Mouse (Mus musculus) embryonic facial prominence, embryonic 11.5 days (tissue): ENCODE data around the gene Stk32c. TPM values are rescaled to one million over a fixed set of nuclear protein-coding genes. Genes with fewer than 3 reads are reported as not detected.

Source experiments
- ATAC-seq: fragments of 200-750 bp; cut with Nextera tagmentation; replicated peaks from 2 replicates; pipeline ENCODE4 v1.8.0; 2017; ENCODE audit warnings: low read depth; ENCODE audit not compliant: insufficient number of reproducible peaks, low FRiP score, low TSS enrichment
- DNase-seq: peaks from one replicate; pipeline ENCODE4 v3.0.0-alpha.2; 2015; ENCODE audit warnings: low spot score
- H3K27ac ChIP-seq: fragments of 300-500 bp; sonication (generic); replicated peaks from 2 replicates; pipeline ENCODE4 v1.5.1; 2014; ENCODE audit warnings: mild to moderate bottlenecking, low read depth, low read length, control low read depth
- H3K27me3 ChIP-seq: fragments of 300-500 bp; sonication (generic); 2 replicates; pipeline ENCODE4 v1.6.1; 2014; ENCODE audit warnings: mild to moderate bottlenecking, low read length, moderate library complexity, mixed read lengths; ENCODE audit not compliant: control insufficient read depth, insufficient read depth
- H3K36me3 ChIP-seq: fragments of 300-500 bp; sonication (generic); replicated peaks from 2 replicates; pipeline ENCODE4 v1.6.1; 2014; ENCODE audit warnings: low read depth, mild to moderate bottlenecking, low read length, moderate library complexity, mixed read lengths; ENCODE audit not compliant: control insufficient read depth, insufficient read depth
- H3K4me1 ChIP-seq: fragments of 300-500 bp; sonication (generic); 2 replicates; pipeline ENCODE4 v1.6.1; 2014; ENCODE audit warnings: low read length, mixed read lengths; ENCODE audit not compliant: control insufficient read depth, insufficient read depth
- H3K4me2 ChIP-seq: fragments of 300-500 bp; sonication (generic); 2 replicates; pipeline ENCODE4 v1.6.1; 2014; ENCODE audit warnings: low read depth, mild to moderate bottlenecking, control low read depth, low read length, moderate library complexity
- H3K4me3 ChIP-seq: fragments of 300-500 bp; sonication (generic); 2 replicates; pipeline ENCODE4 v1.5.1; 2014; ENCODE audit warnings: low read depth, low read length, control low read depth
- H3K9ac ChIP-seq: fragments of 300-500 bp; sonication (generic); replicated peaks from 2 replicates; pipeline ENCODE4 v1.6.1; 2014; ENCODE audit warnings: mild to moderate bottlenecking, control low read depth, low read length
- H3K9me3 ChIP-seq: fragments of 300-500 bp; sonication (generic); replicated peaks from 2 replicates; pipeline ENCODE4 v1.6.1; 2016; ENCODE audit warnings: mild to moderate bottlenecking, low read length, inconsistent platforms, mixed read lengths; ENCODE audit not compliant: control insufficient read depth
- WGBS: fragments of 180-500 bp; shearing (Covaris S2); extraction: QIAGEN DNeasy Blood & Tissue Kit; methylation state at CpG from one replicate; pipeline ENCODE4 v1.1.7; 2014; 5-methylcytosine and 5-hydroxymethylcytosine counted together
- polyA plus RNA-seq: library from polyadenylated mRNA; unstranded; fragments of >200 nt; fragmentation: Nextera tagmentation; extraction: Ambion mirVana; gene quantifications from 2 replicates; pipeline ENCODE4 v1.2.1, GENCODE M21; 2014

The Stk32c gene
- polyA plus RNA-seq, 1 experiment from 2014 or later = 0.36 TPM

GRCm38 (mm10) chr7:139187771-139188633 is 25.1 kb downstream of the Stk32c start:
- no peak overlapping the region for H3K27ac ChIP-seq

GRCm38 (mm10) chr7:139187277-139187676 is 25.8 kb downstream of the Stk32c start:
- Histone ChIP-seq H3K9me3 (no peaks in the 10 kb centered on the region), H3K27ac (no peak overlapping the region), H3K36me3 (no peaks in the 10 kb centered on the region), H3K4me1 (no peaks in the 10 kb centered on the region; the same call in 1 of the 2 replicates), H3K4me3 (no peak overlapping the region; the same call in 1 of the 2 replicates), H3K27me3 (peaks cover 21% of the 10 kb centered on the region), H3K9ac (no peak overlapping the region), H3K4me2 (peak overlapping the region; percentile 99; the same call in 1 of the 2 replicates)
- DNase-seq (no peak), ATAC-seq (no peak)
- 29% methylated on average over 7 of the region's 7 CpGs for WGBS

More at GRCm38 (mm10) chr7:139187771-139188633, 25.1 kb downstream of the Stk32c start:
- under 1% methylated on average over 92 of the region's 94 CpGs for WGBS
- DNase-seq = peak; percentile 89
- Histone ChIP-seq H3K9ac (peak overlapping the region; percentile 56), H3K4me1 (no peaks in the 10 kb centered on the region; the same call in 1 of the 2 replicates), H3K36me3 (no peaks in the 10 kb centered on the region), H3K9me3 (no peaks in the 10 kb centered on the region), H3K27me3 (peaks cover 21% of the 10 kb centered on the region), H3K4me3 (peak overlapping the region; percentile 67), H3K4me2 (peak overlapping the region; percentile 99)
- peak; percentile 98 for ATAC-seq

GRCm38 (mm10) chr7:139186436-139186835 is 26.7 kb downstream of the Stk32c start:
- Histone ChIP-seq H3K4me2 (no peak overlapping the region), H3K36me3 (no peaks in the 10 kb centered on the region), H3K27ac (no peak overlapping the region), H3K9ac (no peak overlapping the region), H3K4me1 (no peaks in the 10 kb centered on the region; the same call in 1 of the 2 replicates), H3K27me3 (peaks cover 21% of the 10 kb centered on the region), H3K9me3 (no peaks in the 10 kb centered on the region), H3K4me3 (no peak overlapping the region)
- DNase-seq (no peak), ATAC-seq (no peak)
- 74% methylated on average over 8 of the region's 8 CpGs for WGBS

- no peak overlapping the region for H3K9ac ChIP-seq
- H3K36me3 ChIP-seq = no peaks in the 10 kb centered on the region
- no peak for DNase-seq
- H3K9me3 ChIP-seq = no peaks in the 10 kb centered on the region
- WGBS = 45% methylated on average over 5 of the region's 5 CpGs
- H3K27me3 ChIP-seq = peaks cover 21% of the 10 kb centered on the region
- no peaks in the 10 kb centered on the region; the same call in 1 of the 2 replicates for H3K4me1 ChIP-seq
- no peak overlapping the region for H3K4me3 ChIP-seq
- no peak overlapping the region for H3K27ac ChIP-seq
- H3K4me2 ChIP-seq = no peak overlapping the region
- ATAC-seq = no peak
Observed at GRCm38 (mm10) chr7:139185971-139186370, 27.1 kb downstream of the Stk32c start.

- H3K4me3 ChIP-seq = no peak overlapping the region
- H3K27ac ChIP-seq = no peak overlapping the region
- no peaks in the 10 kb centered on the region for H3K9me3 ChIP-seq
- DNase-seq = no peak
- no peaks in the 10 kb centered on the region; the same call in 1 of the 2 replicates for H3K4me1 ChIP-seq
- ATAC-seq = no peak
- H3K9ac ChIP-seq = no peak overlapping the region
- H3K36me3 ChIP-seq = no peaks in the 10 kb centered on the region
- H3K27me3 ChIP-seq = peaks cover 21% of the 10 kb centered on the region
- WGBS = 85% methylated on average over 7 of the region's 7 CpGs
- H3K4me2 ChIP-seq = no peak overlapping the region
Observed at GRCm38 (mm10) chr7:139184846-139185245, 28.3 kb downstream of the Stk32c start.

- Histone ChIP-seq H3K4me3 (no peak overlapping the region), H3K9ac (no peak overlapping the region), H3K9me3 (no peaks in the 10 kb centered on the region), H3K36me3 (no peaks in the 10 kb centered on the region), H3K4me2 (no peak overlapping the region), H3K27ac (no peak overlapping the region), H3K27me3 (peaks cover 21% of the 10 kb centered on the region), H3K4me1 (no peaks in the 10 kb centered on the region; the same call in 1 of the 2 replicates)
- 79% methylated on average over 4 of the region's 4 CpGs for WGBS
- DNase-seq (no peak), ATAC-seq (no peak)
Observed at GRCm38 (mm10) chr7:139184396-139184795, 28.7 kb downstream of the Stk32c start.

- no peak for ATAC-seq
- Histone ChIP-seq H3K4me2 (no peak overlapping the region), H3K27ac (no peak overlapping the region), H3K9me3 (no peaks in the 10 kb centered on the region), H3K9ac (no peak overlapping the region), H3K4me3 (no peak overlapping the region), H3K4me1 (no peaks in the 10 kb centered on the region), H3K27me3 (no peaks in the 10 kb centered on the region), H3K36me3 (no peaks in the 10 kb centered on the region)
- no peak for DNase-seq
- WGBS = 89% methylated on average over 3 of the region's 3 CpGs
Observed at GRCm38 (mm10) chr7:139180058-139180457, 33.0 kb downstream of the Stk32c start.

- ATAC-seq = no peak
- H3K27me3 ChIP-seq = no peaks in the 10 kb centered on the region
- no peak for DNase-seq
- H3K4me2 ChIP-seq = no peak overlapping the region
- H3K9ac ChIP-seq = no peak overlapping the region
- no peak overlapping the region for H3K4me3 ChIP-seq
- no peak overlapping the region for H3K27ac ChIP-seq
- H3K4me1 ChIP-seq = no peaks in the 10 kb centered on the region
- no peaks in the 10 kb centered on the region for H3K36me3 ChIP-seq
- whole genome bisulfite sequencing = 78% methylated on average over 5 of the region's 5 CpGs
- H3K9me3 ChIP-seq = no peaks in the 10 kb centered on the region
Observed at GRCm38 (mm10) chr7:139179299-139179698, 33.8 kb downstream of the Stk32c start.
